ENCODE assay signal across 23 mouse cellular contexts in genomic region chr3:137942098-137942622, GRCm38 (mm10). TPM values are rescaled to one million over a fixed set of nuclear protein-coding genes. Genes with fewer than 3 reads are reported as not detected.
DNase-seq lines count a peak whose midpoint lies in the region; ATAC-seq and TF ChIP-seq lines count a peak whose summit lies in the region.
"Had no signal": no experiment of that assay in that cellular context is flagged by ENCODE, and none has a peak within 500 bp of the region (broad histone marks: within the 10 kb centered on the region; RNA-seq: fewer than 3 reads in every experiment).

No protein-coding gene starts in this region.

- H3K4me1 ChIP-seq in heart, embryonic 16.5 days (ENCODE audit: control insufficient read depth, insufficient read depth, low read length), result peaks cover 22% of the 10 kb centered on the region
- peaks cover 73% of the 10 kb centered on the region for H3K4me1 ChIP-seq in liver, embryonic 13.5 days (replicated peaks)
- peaks cover 36% of the 10 kb centered on the region for H3K4me1 ChIP-seq in liver, embryonic 11.5 days (replicated peaks; ENCODE audit: control insufficient read depth, insufficient read depth, low read length)
- peaks cover 42 to 52% of the 10 kb centered on the region in 2 experiments for H3K4me1 ChIP-seq in liver, embryonic 14.5 days (replicated peaks; ENCODE audit: control insufficient read depth in 2 of 2, insufficient read depth in 2 of 2, low read length in 1 of 2)
- peaks cover 51% of the 10 kb centered on the region for H3K4me1 ChIP-seq in liver, postnatal 0 days (ENCODE audit: insufficient read depth)
- H3K4me1 ChIP-seq: hindbrain, embryonic 13.5 days had no signal

- H3K27ac ChIP-seq in heart, embryonic 16.5 days (ENCODE audit: low read length), result peak overlapping the region; percentile 93
- peak overlapping the region; percentile 80 for H3K27ac ChIP-seq in liver, embryonic 13.5 days
- H3K27ac ChIP-seq in liver, embryonic 11.5 days (ENCODE audit: low read depth, low read length), result no peak overlapping the region
- H3K27ac ChIP-seq in liver, embryonic 14.5 days, result peak overlapping the region; percentile 21
- H3K27ac ChIP-seq in liver, postnatal 0 days (ENCODE audit: low read depth), result 0 out of 2 replicates have a peak overlapping the region, but pooled peaks have one; percentile 44
- H3K27ac ChIP-seq: embryonic facial prominence, embryonic 15.5 days; forebrain, embryonic 10.5 days; gastrocnemius, adult 2 months; heart, adult 2 months; hindbrain, embryonic 13.5 days; hindbrain, postnatal 0 days had no signal

- TF ChIP-seq CTCF in liver, embryonic 14.5 days (IDR thresholded peaks at IDR 0.05; ENCODE audit: low read depth), result no peak
- no peak for TF ChIP-seq CTCF in liver, postnatal 0 days (IDR thresholded peaks at IDR 0.05; ENCODE audit: low read depth)

- DNase-seq in heart, adult 11 months, result no peak
- no peak for DNase-seq in liver, embryonic 13.5 days
- DNase-seq in liver, embryonic 11.5 days (ENCODE audit: low spot score), result no peak
- DNase-seq in liver, embryonic 14.5 days (ENCODE audit: low read depth in 3 of 3, low spot score in 3 of 3), result no peak
- DNase-seq in liver, postnatal 0 days, result no peak
- DNase-seq in ovary, adult 18-20 months (ENCODE audit: low spot score), result no peak
- DNase-seq: adrenal gland, postnatal 10 days; cerebellum, adult 11 months; cerebellum, adult 8-10 months; cerebellum, postnatal 14 days; embryo, embryonic 11 days; gastrocnemius, adult 2 months; gastrocnemius, postnatal 36 days; heart, adult 2 months; heart, postnatal 14 days had no signal

- 76% methylated on average over 12 of the region's 12 CpGs for WGBS in heart, embryonic 16.5 days
- 72% methylated on average over 12 of the region's 12 CpGs for WGBS in liver, embryonic 13.5 days (ENCODE audit: insufficient replicate concordance)
- 77% methylated on average over 12 of the region's 12 CpGs for WGBS in liver, embryonic 11.5 days
- 67% methylated on average over 12 of the region's 12 CpGs for WGBS in liver, embryonic 14.5 days (ENCODE audit: insufficient replicate concordance)
- 73% methylated on average over 12 of the region's 12 CpGs for WGBS in liver, postnatal 0 days (ENCODE audit: insufficient replicate concordance)

- no peak for TF ChIP-seq EP300 in liver, embryonic 14.5 days (IDR thresholded peaks at IDR 0.05; ENCODE audit: low read depth)
- TF ChIP-seq EP300 in liver, postnatal 0 days (IDR thresholded peaks at IDR 0.05; ENCODE audit: low read depth), result peak; percentile 75

- H3K9ac ChIP-seq in heart, embryonic 16.5 days (ENCODE audit: low read length), result no peak overlapping the region
- H3K9ac ChIP-seq in liver, embryonic 13.5 days, result 0 out of 2 replicates have a peak overlapping the region, but pooled peaks have one; percentile 19
- H3K9ac ChIP-seq in liver, embryonic 11.5 days (ENCODE audit: low read depth, low read length), result no peak overlapping the region
- no peak overlapping the region for H3K9ac ChIP-seq in liver, embryonic 14.5 days (replicated peaks)
- no peak overlapping the region for H3K9ac ChIP-seq in liver, postnatal 0 days (replicated peaks)
- H3K9ac ChIP-seq: embryonic facial prominence, embryonic 15.5 days; hindbrain, embryonic 13.5 days had no signal

- H3K4me2 ChIP-seq in heart, embryonic 16.5 days (ENCODE audit: low read depth, low read length), result no peak overlapping the region
- peak overlapping the region; percentile 28; the same call in 1 of the 2 replicates for H3K4me2 ChIP-seq in liver, embryonic 13.5 days
- H3K4me2 ChIP-seq in liver, embryonic 11.5 days, result no peak overlapping the region
- H3K4me2 ChIP-seq in liver, embryonic 14.5 days (ENCODE audit: low read depth), result peak overlapping the region; percentile 38; the same call in 1 of the 2 replicates
- 0 out of 2 replicates have a peak overlapping the region, but pooled peaks have one; percentile 40 for H3K4me2 ChIP-seq in liver, postnatal 0 days (ENCODE audit: low read depth, low read length)
- H3K4me2 ChIP-seq: embryonic facial prominence, embryonic 15.5 days; hindbrain, embryonic 13.5 days had no signal

- no peak for ATAC-seq in heart, embryonic 16.5 days (replicated peaks; ENCODE audit: extremely low read depth, insufficient read depth, low FRiP score)
- no peak for ATAC-seq in liver, embryonic 13.5 days (ENCODE audit: low read depth)
- ATAC-seq in liver, embryonic 11.5 days (replicated peaks; ENCODE audit: low FRiP score), result no peak
- ATAC-seq in liver, embryonic 14.5 days (ENCODE audit: insufficient read depth), result no peak
- ATAC-seq in liver, postnatal 0 days, result no peak
- ATAC-seq: forebrain, embryonic 14.5 days; hindbrain, postnatal 0 days had no signal

- no peaks in the 10 kb centered on the region for H3K27me3 ChIP-seq in heart, embryonic 16.5 days (ENCODE audit: control insufficient read depth, insufficient read depth, low read length)
- H3K27me3 ChIP-seq in liver, embryonic 13.5 days, result no peaks in the 10 kb centered on the region
- H3K27me3 ChIP-seq in liver, embryonic 11.5 days (replicated peaks; ENCODE audit: control insufficient read depth, insufficient read depth, low read length), result no peaks in the 10 kb centered on the region
- H3K27me3 ChIP-seq in liver, embryonic 14.5 days (ENCODE audit: control insufficient read depth, insufficient read depth, low read length), result no peaks in the 10 kb centered on the region
- no peaks in the 10 kb centered on the region for H3K27me3 ChIP-seq in liver, postnatal 0 days (ENCODE audit: insufficient read depth, low read length)
- H3K27me3 ChIP-seq: embryonic facial prominence, embryonic 15.5 days; hindbrain, embryonic 13.5 days had no signal

- H3K9me3 ChIP-seq in heart, embryonic 16.5 days (replicated peaks; ENCODE audit: control insufficient read depth, low read length), result no peaks in the 10 kb centered on the region
- no peaks in the 10 kb centered on the region for H3K9me3 ChIP-seq in liver, embryonic 13.5 days (replicated peaks)
- no peaks in the 10 kb centered on the region for H3K9me3 ChIP-seq in liver, embryonic 11.5 days (ENCODE audit: control insufficient read depth, low read length)
- no peaks in the 10 kb centered on the region for H3K9me3 ChIP-seq in liver, embryonic 14.5 days (ENCODE audit: control insufficient read depth, low read length)
- no peaks in the 10 kb centered on the region for H3K9me3 ChIP-seq in liver, postnatal 0 days (ENCODE audit: low read length)
- H3K9me3 ChIP-seq: embryonic facial prominence, embryonic 15.5 days; forebrain, embryonic 10.5 days; G1E; hindbrain, embryonic 13.5 days had no signal

- H3K4me3 ChIP-seq in heart, embryonic 16.5 days (ENCODE audit: low read length), result no peak overlapping the region
- no peak overlapping the region for H3K4me3 ChIP-seq in liver, embryonic 13.5 days (replicated peaks)
- no peak overlapping the region for H3K4me3 ChIP-seq in liver, embryonic 11.5 days (ENCODE audit: low read depth, low read length)
- no peak overlapping the region for H3K4me3 ChIP-seq in liver, embryonic 14.5 days (ENCODE audit: insufficient read depth in 1 of 2, low read depth in 2 of 2, low read length in 2 of 2)
- H3K4me3 ChIP-seq in liver, postnatal 0 days (ENCODE audit: low read depth, low read length), result no peak overlapping the region
- H3K4me3 ChIP-seq: embryonic facial prominence, embryonic 15.5 days; erythroblast, embryonic 14.5 days; forebrain, embryonic 10.5 days; gastrocnemius, adult 2 months; heart, adult 2 months; hindbrain, embryonic 13.5 days had no signal

- 0 out of 2 replicates have a peak, but pooled peaks cover 3% of the 10 kb centered on the region for H3K36me3 ChIP-seq in heart, embryonic 16.5 days (ENCODE audit: control insufficient read depth, insufficient read depth)
- H3K36me3 ChIP-seq in liver, embryonic 13.5 days, result peaks cover 24% of the 10 kb centered on the region
- no peaks in the 10 kb centered on the region for H3K36me3 ChIP-seq in liver, embryonic 11.5 days (ENCODE audit: control insufficient read depth, insufficient read depth, low read length)
- peaks cover 5% of the 10 kb centered on the region for H3K36me3 ChIP-seq in liver, embryonic 14.5 days (replicated peaks; ENCODE audit: control insufficient read depth, insufficient read depth, low read depth)
- peaks cover 24% of the 10 kb centered on the region for H3K36me3 ChIP-seq in liver, postnatal 0 days (replicated peaks; ENCODE audit: insufficient read depth, low read length)
- H3K36me3 ChIP-seq: embryonic facial prominence, embryonic 15.5 days; forebrain, embryonic 10.5 days; hindbrain, embryonic 13.5 days had no signal

RNA-seq across cellular contexts. Expression of gene Lamtor3, which starts 23.9 kb away (rescaled TPM):
- 115 and 120 TPM in 2 replicates for polyA plus RNA-seq in heart, embryonic 16.5 days (2015; fragmentation: Nextera tagmentation; extraction: Ambion mirVana)
- 65.6 and 78.3 TPM in 2 replicates for polyA plus RNA-seq in liver, embryonic 13.5 days (2015; fragmentation: Nextera tagmentation; extraction: Ambion mirVana)
- 100 and 105 TPM in 2 replicates for polyA plus RNA-seq in liver, embryonic 11.5 days (2014; fragmentation: Nextera tagmentation; extraction: Ambion mirVana)
- 31.3 and 35.2 TPM in 2 replicates for polyA plus RNA-seq in liver, embryonic 14.5 days (2012; rRNA removed)
- polyA plus RNA-seq in liver, embryonic 14.5 days (2014; fragmentation: Nextera tagmentation; extraction: Ambion mirVana), result 54.3 and 60.1 TPM in 2 replicates
- 44.3 and 46.5 TPM in 2 replicates for polyA plus RNA-seq in liver, postnatal 0 days (2015; fragmentation: Nextera tagmentation; extraction: Ambion mirVana)

RNA-seq across cellular contexts. Expression of gene Dapp1, which starts 39.2 kb away (rescaled TPM):
- polyA plus RNA-seq in heart, embryonic 16.5 days (2015; fragmentation: Nextera tagmentation; extraction: Ambion mirVana), result 17.3 and 22.8 TPM in 2 replicates
- polyA plus RNA-seq in liver, embryonic 13.5 days (2015; fragmentation: Nextera tagmentation; extraction: Ambion mirVana), result 14.0 and 20.3 TPM in 2 replicates
- polyA plus RNA-seq in liver, embryonic 11.5 days (2014; fragmentation: Nextera tagmentation; extraction: Ambion mirVana), result 35.5 and 36.2 TPM in 2 replicates
- 5.1 and 8.8 TPM in 2 replicates for polyA plus RNA-seq in liver, embryonic 14.5 days (2012; rRNA removed)
- 10.6 and 11.5 TPM in 2 replicates for polyA plus RNA-seq in liver, embryonic 14.5 days (2014; fragmentation: Nextera tagmentation; extraction: Ambion mirVana)
- 9.6 and 10.3 TPM in 2 replicates for polyA plus RNA-seq in liver, postnatal 0 days (2015; fragmentation: Nextera tagmentation; extraction: Ambion mirVana)

Comparison
In these comparisons a context has a peak if more than half of its experiments do, and no peak if none do; other contexts are left out.
1. H3K4me2 ChIP-seq: peak in liver, embryonic 13.5 days (single experiment), liver, embryonic 14.5 days (single experiment) and liver, postnatal 0 days (single experiment); none in heart, embryonic 16.5 days (single experiment) and liver, embryonic 11.5 days (single experiment).